25 mouse cellular contexts compared by ENCODE assay signal in genomic region chr5:53466422-53467333, GRCm38 (mm10). TPM values are rescaled to one million over a fixed set of nuclear protein-coding genes. Genes with fewer than 3 reads are reported as not detected.
DNase-seq lines count a peak whose midpoint lies in the region; ATAC-seq and TF ChIP-seq lines count a peak whose summit lies in the region.
"Had no signal": no experiment of that assay in that cellular context is flagged by ENCODE, and none has a peak within 500 bp of the region (broad histone marks: within the 10 kb centered on the region; RNA-seq: fewer than 3 reads in every experiment).

No protein-coding gene starts in this region.

- no peaks in the 10 kb centered on the region for H3K79me2 ChIP-seq in heart, adult 2 months (replicated peaks; ENCODE audit: control insufficient read depth, insufficient read depth, low read length)

- no peaks in the 10 kb centered on the region; the same call in 1 of the 2 replicates for H3K36me3 ChIP-seq in heart, adult 2 months (ENCODE audit: control insufficient read depth, insufficient read depth, low read length)
- no peaks in the 10 kb centered on the region for H3K36me3 ChIP-seq in heart, embryonic 11.5 days (ENCODE audit: control insufficient read depth, insufficient read depth, low read length)
- H3K36me3 ChIP-seq in lung, embryonic 16.5 days (ENCODE audit: control insufficient read depth, insufficient read depth, low read length), result no peaks in the 10 kb centered on the region
- no peaks in the 10 kb centered on the region for H3K36me3 ChIP-seq in ES-Bruce4 (ENCODE audit: control insufficient read depth, insufficient read depth, low read length, poor library complexity, severe bottlenecking)
- H3K36me3 ChIP-seq: embryonic facial prominence, embryonic 13.5 days; forebrain, embryonic 10.5 days; forebrain, embryonic 15.5 days; heart, embryonic 10.5 days; hindbrain, embryonic 10.5 days; hindbrain, embryonic 15.5 days; limb, embryonic 13.5 days; liver, embryonic 12.5 days had no signal

- ATAC-seq in heart, embryonic 11.5 days (replicated peaks; ENCODE audit: insufficient number of reproducible peaks, low FRiP score, low TSS enrichment), result no peak
- peak; percentile 60 for ATAC-seq in lung, embryonic 16.5 days (ENCODE audit: low read depth)
- ATAC-seq: forebrain, embryonic 15.5 days; liver, embryonic 12.5 days; liver, postnatal 0 days; midbrain, embryonic 16.5 days had no signal

- DNase-seq in heart, adult 2 months, result peak in 1 of 2 experiments; percentile 25
- no peak for DNase-seq in lung, postnatal 25 days (ENCODE audit: low spot score)
- peak; percentile 94 for DNase-seq in ZHBTc4 (ENCODE audit: low read depth, low spot score)
- DNase-seq in spleen, postnatal 10 days (ENCODE audit: low spot score in 2 of 2), result no peak
- no peak for DNase-seq in adrenal gland, postnatal 14 days
- DNase-seq: adrenal gland, adult 8-10 months; cerebellum, adult 11-12 months; cerebellum, adult 9-11 months; kidney, adult 2 months; kidney, postnatal 4 days; liver, postnatal 0 days; thymus, postnatal 4 days had no signal

- 0 out of 2 replicates have a peak, but pooled peaks have one; percentile 15 for TF ChIP-seq POLR2A in heart, adult 2 months (IDR thresholded peaks at IDR 0.05; ENCODE audit: insufficient read depth, low read depth, low read length)
- TF ChIP-seq POLR2A in ES-Bruce4 (IDR thresholded peaks at IDR 0.05; ENCODE audit: insufficient read depth, low read length), result no peak

- no peak overlapping the region for H3K4me2 ChIP-seq in heart, embryonic 11.5 days
- H3K4me2 ChIP-seq in lung, embryonic 16.5 days (ENCODE audit: low read depth, low read length), result no peak overlapping the region
- H3K4me2 ChIP-seq: embryonic facial prominence, embryonic 13.5 days; forebrain, embryonic 15.5 days; hindbrain, embryonic 15.5 days; limb, embryonic 13.5 days; liver, embryonic 12.5 days; midbrain, embryonic 11.5 days had no signal

- 48% methylated on average over 16 of the region's 16 CpGs for WGBS in heart, adult 2 months
- 49% methylated on average over 16 of the region's 16 CpGs for WGBS in heart, embryonic 11.5 days (ENCODE audit: insufficient replicate concordance)
- WGBS in lung, embryonic 16.5 days, result 57% methylated on average over 16 of the region's 16 CpGs

- H3K4me3 ChIP-seq in heart, adult 2 months, result no peak overlapping the region
- H3K4me3 ChIP-seq in heart, embryonic 11.5 days (ENCODE audit: low read depth, low read length), result no peak overlapping the region
- no peak overlapping the region for H3K4me3 ChIP-seq in lung, embryonic 16.5 days (ENCODE audit: low read length)
- H3K4me3 ChIP-seq in ES-Bruce4 (ENCODE audit: low read depth, low read length), result peak overlapping the region; percentile 16
- H3K4me3 ChIP-seq: embryonic facial prominence, embryonic 13.5 days; forebrain, embryonic 10.5 days; forebrain, embryonic 15.5 days; heart, embryonic 10.5 days; hindbrain, embryonic 10.5 days; hindbrain, embryonic 15.5 days; limb, embryonic 13.5 days; liver, embryonic 12.5 days had no signal

- no peak overlapping the region for H3K9ac ChIP-seq in heart, adult 2 months (ENCODE audit: low read depth, low read length)
- H3K9ac ChIP-seq in heart, embryonic 11.5 days (ENCODE audit: low read depth, low read length), result no peak overlapping the region
- H3K9ac ChIP-seq in lung, embryonic 16.5 days (ENCODE audit: low read length), result no peak overlapping the region
- H3K9ac ChIP-seq in ES-Bruce4 (ENCODE audit: low read depth, poor library complexity, severe bottlenecking), result peak overlapping the region; percentile 57
- H3K9ac ChIP-seq: embryonic facial prominence, embryonic 13.5 days; forebrain, embryonic 15.5 days; hindbrain, embryonic 15.5 days; limb, embryonic 13.5 days; liver, embryonic 12.5 days; liver, postnatal 0 days had no signal

- no peaks in the 10 kb centered on the region for H3K27me3 ChIP-seq in heart, adult 2 months (ENCODE audit: control insufficient read depth, insufficient read depth, low read length)
- no peaks in the 10 kb centered on the region for H3K27me3 ChIP-seq in heart, embryonic 11.5 days (ENCODE audit: control insufficient read depth, insufficient read depth, low read length)
- H3K27me3 ChIP-seq in lung, embryonic 16.5 days (ENCODE audit: control insufficient read depth, insufficient read depth, low read depth, low read length), result no peaks in the 10 kb centered on the region
- H3K27me3 ChIP-seq in ES-Bruce4 (ENCODE audit: control insufficient read depth, insufficient read depth, low read length, poor library complexity, severe bottlenecking), result no peaks in the 10 kb centered on the region
- H3K27me3 ChIP-seq: forebrain, embryonic 15.5 days; hindbrain, embryonic 15.5 days; limb, embryonic 13.5 days had no signal

- H3K9me3 ChIP-seq in heart, embryonic 11.5 days (replicated peaks; ENCODE audit: control insufficient read depth, low read length), result no peaks in the 10 kb centered on the region
- H3K9me3 ChIP-seq in lung, embryonic 16.5 days (ENCODE audit: control insufficient read depth, low read length), result no peaks in the 10 kb centered on the region
- no peaks in the 10 kb centered on the region for H3K9me3 ChIP-seq in ES-Bruce4 (replicated peaks; ENCODE audit: control insufficient read depth, insufficient read depth, low read length, poor library complexity, severe bottlenecking)
- H3K9me3 ChIP-seq: embryonic facial prominence, embryonic 13.5 days; forebrain, embryonic 10.5 days; forebrain, embryonic 15.5 days; heart, embryonic 10.5 days; hindbrain, embryonic 10.5 days; hindbrain, embryonic 15.5 days; limb, embryonic 13.5 days; liver, embryonic 12.5 days had no signal

- peaks cover 4% of the 10 kb centered on the region for H3K4me1 ChIP-seq in heart, adult 2 months (ENCODE audit: control insufficient read depth, insufficient read depth, low read length)
- H3K4me1 ChIP-seq in heart, embryonic 11.5 days (ENCODE audit: control insufficient read depth, insufficient read depth, low read length), result peaks cover 13% of the 10 kb centered on the region
- peaks cover 35% of the 10 kb centered on the region for H3K4me1 ChIP-seq in lung, embryonic 16.5 days (replicated peaks; ENCODE audit: control insufficient read depth, insufficient read depth, low read length)
- peaks cover 3% of the 10 kb centered on the region for H3K4me1 ChIP-seq in ES-Bruce4 (ENCODE audit: control insufficient read depth, insufficient read depth, low read length)
- H3K4me1 ChIP-seq: forebrain, embryonic 15.5 days had no signal

- no peak for TF ChIP-seq EP300 in heart, adult 2 months (IDR thresholded peaks at IDR 0.05; ENCODE audit: insufficient read depth, low read depth, low read length)
- TF ChIP-seq EP300 in ES-Bruce4 (IDR thresholded peaks at IDR 0.05; ENCODE audit: insufficient read depth, low read depth, low read length), result peak; percentile 88

- H3K27ac ChIP-seq in heart, adult 2 months, result no peak overlapping the region
- no peak overlapping the region for H3K27ac ChIP-seq in heart, embryonic 11.5 days (ENCODE audit: low read depth, low read length)
- H3K27ac ChIP-seq in lung, embryonic 16.5 days (ENCODE audit: low read length), result peak overlapping the region; percentile 52
- H3K27ac ChIP-seq in ES-Bruce4 (ENCODE audit: insufficient read depth, low read length), result peak overlapping the region; percentile 95
- H3K27ac ChIP-seq: embryonic facial prominence, embryonic 13.5 days; forebrain, embryonic 10.5 days; forebrain, embryonic 15.5 days; heart, embryonic 10.5 days; hindbrain, embryonic 10.5 days; hindbrain, embryonic 15.5 days; limb, embryonic 13.5 days; liver, embryonic 12.5 days had no signal

- no peak for TF ChIP-seq CTCF in heart, adult 2 months (IDR thresholded peaks at IDR 0.05)
- TF ChIP-seq CTCF in ES-Bruce4 (IDR thresholded peaks at IDR 0.05; ENCODE audit: low read depth, low read length), result no peak

- intact Hi-C loops in heart, adult 2 months (cut with DNase I), result no loop called here

RNA-seq across cellular contexts. Expression of gene Rbpj, which starts 0.7 kb away (rescaled TPM):
- 10 to 100 TPM; 22.1 to 29.6 TPM for total RNA-seq in heart, adult 2 months (2021)
- polyA plus RNA-seq in heart, adult 2 months (2012; rRNA removed), result 13.5 and 18.1 TPM in 2 replicates
- polyA plus RNA-seq in heart, embryonic 11.5 days (2014; fragmentation: Nextera tagmentation; extraction: Ambion mirVana), result 22.0 and 26.3 TPM in 2 replicates
- polyA plus RNA-seq in lung, embryonic 16.5 days (2015; fragmentation: Nextera tagmentation; extraction: Ambion mirVana), result 38.1 and 42.4 TPM in 2 replicates
- 323 and 339 TPM in 2 replicates for polyA plus RNA-seq in ES-Bruce4 (2011; ENCODE audit: insufficient read depth, insufficient read length, low read depth, missing spikeins)
- 31.4 and 36.2 TPM in 2 replicates for total RNA-seq in adrenal gland, postnatal 14 days (2021)

Comparison
In these comparisons a context has a peak if more than half of its experiments do, and no peak if none do; other contexts are left out.
1. H3K27ac ChIP-seq: peak in lung, embryonic 16.5 days (single experiment) and ES-Bruce4 (single experiment); none in heart, adult 2 months (single experiment) and heart, embryonic 11.5 days (single experiment).